Mouse (Mus musculus): ENCODE measurements around the gene Arfgap2. TPM values are rescaled to one million over a fixed set of nuclear protein-coding genes. Genes with fewer than 3 reads are reported as not detected.

Gene Arfgap2
- polyA plus RNA-seq, 1 experiment from 2014 or later, result 90.6 TPM

DNA sequence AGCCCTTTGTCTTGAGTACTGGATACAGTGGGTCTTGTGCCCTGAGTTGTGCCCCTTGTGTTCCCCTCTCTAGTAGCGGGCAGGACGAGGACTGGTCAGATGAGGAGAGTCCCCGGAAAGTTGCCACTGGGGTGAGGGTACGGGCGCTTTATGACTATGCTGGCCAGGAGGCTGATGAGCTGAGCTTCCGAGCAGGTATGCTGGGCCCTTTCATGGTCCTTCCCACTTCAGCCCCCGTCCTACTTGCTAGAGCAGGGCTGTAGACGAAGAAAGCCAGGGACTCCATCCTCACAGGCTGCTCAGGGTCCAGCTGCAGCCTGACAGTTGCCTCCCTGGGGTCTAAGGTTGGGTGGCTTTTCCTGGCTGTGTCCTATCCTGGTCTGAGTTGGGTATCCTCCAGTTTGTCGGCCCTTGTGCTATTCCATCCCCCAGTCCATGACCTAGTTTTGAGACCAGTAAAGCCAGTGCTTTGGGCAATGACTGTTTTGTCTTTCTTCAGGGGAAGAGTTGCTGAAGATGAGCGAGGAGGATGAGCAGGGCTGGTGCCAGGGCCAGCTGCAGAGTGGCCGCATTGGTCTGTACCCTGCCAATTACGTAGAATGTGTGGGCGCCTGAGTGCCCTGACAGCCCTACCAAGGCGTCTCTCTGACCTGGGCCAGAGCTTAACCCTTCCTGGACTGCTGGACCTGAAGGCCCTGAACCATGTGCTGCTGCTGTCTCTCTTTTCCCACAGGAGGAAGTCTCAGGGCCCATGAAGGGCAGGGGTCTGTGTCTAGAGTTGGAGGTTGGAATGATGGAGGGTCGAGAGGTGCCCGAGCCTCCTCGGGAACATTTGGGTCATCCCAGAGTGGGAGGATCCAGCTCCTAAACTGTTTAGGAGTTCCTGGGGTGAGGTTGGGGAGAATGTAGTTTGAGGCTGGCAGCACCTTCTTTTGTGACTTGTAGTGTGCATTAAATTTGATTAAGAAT, 798 bp upstream of the Arfgap2 start:
- Histone ChIP-seq H3K27ac (peak overlapping the region; percentile 87), H3K9ac (peak overlapping the region; percentile 96), H3K4me1 (peaks cover 25% of the 10 kb centered on the region), H3K4me2 (peak overlapping the region; percentile 82), H3K36me3 (peaks cover 59% of the 10 kb centered on the region), H3K27me3 (no peaks in the 10 kb centered on the region), H3K9me3 (no peaks in the 10 kb centered on the region), H3K4me3 (peak overlapping the region; percentile 86)
- WGBS, result 90% methylated on average over 17 of the region's 17 CpGs
- ATAC-seq (ENCODE audit: insufficient number of reproducible peaks, insufficient read depth, low FRiP score, low TSS enrichment, low read depth), result no peak

DNA sequence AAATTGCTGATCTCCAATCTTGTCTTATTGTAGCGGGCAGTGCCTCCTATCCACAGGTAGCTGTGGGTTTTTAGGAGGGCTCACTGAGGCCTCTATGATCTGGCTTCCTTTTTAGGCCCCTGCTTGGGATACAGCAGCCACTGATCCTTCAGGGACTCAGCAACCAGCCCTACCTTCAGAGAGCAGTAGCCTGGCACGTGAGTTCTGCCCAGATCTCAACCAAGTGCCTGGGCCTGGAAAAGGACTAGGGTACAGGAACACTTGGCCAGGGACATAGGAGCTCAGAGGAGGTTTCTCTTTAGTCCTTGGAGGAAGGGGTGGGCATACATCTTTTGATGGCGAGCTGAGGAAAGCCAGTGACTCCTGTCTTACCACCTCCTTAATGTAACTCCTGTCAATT, 3.3 kb downstream of the Arfgap2 start:
- H3K27ac ChIP-seq, result no peak overlapping the region
- no peak for ATAC-seq (ENCODE audit: insufficient number of reproducible peaks, insufficient read depth, low FRiP score, low TSS enrichment, low read depth)
- no peak overlapping the region for H3K4me2 ChIP-seq
- H3K4me3 ChIP-seq, result no peak overlapping the region
- no peak overlapping the region for H3K9ac ChIP-seq
- WGBS, result 91% methylated on average over 3 of the region's 3 CpGs
- peaks cover 19% of the 10 kb centered on the region for H3K4me1 ChIP-seq
- peaks cover 68% of the 10 kb centered on the region for H3K36me3 ChIP-seq
- no peaks in the 10 kb centered on the region for H3K27me3 ChIP-seq
- no peaks in the 10 kb centered on the region for H3K9me3 ChIP-seq

DNA sequence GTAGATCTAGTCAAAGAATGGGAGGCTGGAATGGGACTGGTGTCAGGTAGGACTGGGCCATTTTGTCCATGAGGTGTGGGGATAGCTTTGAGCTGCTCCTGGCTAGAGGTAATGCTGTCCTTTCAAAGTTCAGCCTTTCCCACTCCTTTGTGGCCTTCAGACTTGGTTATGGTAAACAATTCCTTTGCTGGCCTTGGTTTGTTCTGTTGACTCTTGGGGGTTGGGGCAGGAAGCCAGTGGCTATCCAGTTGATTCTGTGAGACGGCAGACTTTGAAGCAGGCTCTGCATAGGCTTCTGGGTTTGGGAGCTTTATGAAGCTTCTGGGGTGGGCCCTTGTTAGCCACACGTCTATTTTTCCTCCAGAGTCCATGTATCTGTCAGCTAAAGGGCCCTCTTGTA, 3.9 kb downstream of the Arfgap2 start:
- WGBS, result 77% methylated on average over 2 of the region's 2 CpGs
- H3K9ac ChIP-seq, result no peak overlapping the region

DNA sequence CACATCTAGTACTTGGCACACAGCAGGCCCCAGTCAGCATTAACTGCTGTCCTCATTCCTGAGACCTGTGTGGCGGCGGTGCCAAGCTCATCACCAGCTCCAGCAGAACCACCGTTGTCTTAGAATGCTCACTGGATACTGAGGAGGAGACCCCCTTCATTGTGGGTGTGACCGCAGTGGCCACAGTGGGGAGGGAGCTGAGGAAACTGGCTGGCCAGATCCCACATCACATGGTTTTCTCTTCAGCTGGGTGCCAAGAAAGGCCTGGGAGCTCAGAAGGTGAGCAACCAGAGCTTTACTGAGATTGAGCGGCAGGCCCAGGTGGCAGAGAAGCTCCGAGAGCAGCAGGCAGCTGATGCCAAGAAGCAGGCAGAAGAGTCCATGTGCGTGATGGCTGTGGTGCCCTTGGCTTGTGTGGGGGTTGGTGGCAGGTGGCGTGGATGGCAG, 4.9 kb downstream of the Arfgap2 start:
- no peak for ATAC-seq (ENCODE audit: insufficient number of reproducible peaks, insufficient read depth, low FRiP score, low TSS enrichment, low read depth)
- no peaks in the 10 kb centered on the region for H3K27me3 ChIP-seq
- no peak overlapping the region for H3K9ac ChIP-seq
- H3K9me3 ChIP-seq, result no peaks in the 10 kb centered on the region
- peaks cover 76% of the 10 kb centered on the region for H3K36me3 ChIP-seq
- H3K4me1 ChIP-seq, result peaks cover 9% of the 10 kb centered on the region
- 93% methylated on average over 8 of the region's 8 CpGs for WGBS
- no peak overlapping the region for H3K4me3 ChIP-seq
- H3K27ac ChIP-seq, result no peak overlapping the region
- no peak overlapping the region for H3K4me2 ChIP-seq

More for the DNA sequence above, 3.9 kb downstream of the Arfgap2 start:
- Histone ChIP-seq H3K4me3 (no peak overlapping the region), H3K4me1 (peaks cover 19% of the 10 kb centered on the region), H3K27me3 (no peaks in the 10 kb centered on the region), H3K4me2 (no peak overlapping the region), H3K27ac (no peak overlapping the region), H3K36me3 (peaks cover 68% of the 10 kb centered on the region), H3K9me3 (no peaks in the 10 kb centered on the region)
- ATAC-seq (ENCODE audit: insufficient number of reproducible peaks, insufficient read depth, low FRiP score, low TSS enrichment, low read depth), result no peak

DNA sequence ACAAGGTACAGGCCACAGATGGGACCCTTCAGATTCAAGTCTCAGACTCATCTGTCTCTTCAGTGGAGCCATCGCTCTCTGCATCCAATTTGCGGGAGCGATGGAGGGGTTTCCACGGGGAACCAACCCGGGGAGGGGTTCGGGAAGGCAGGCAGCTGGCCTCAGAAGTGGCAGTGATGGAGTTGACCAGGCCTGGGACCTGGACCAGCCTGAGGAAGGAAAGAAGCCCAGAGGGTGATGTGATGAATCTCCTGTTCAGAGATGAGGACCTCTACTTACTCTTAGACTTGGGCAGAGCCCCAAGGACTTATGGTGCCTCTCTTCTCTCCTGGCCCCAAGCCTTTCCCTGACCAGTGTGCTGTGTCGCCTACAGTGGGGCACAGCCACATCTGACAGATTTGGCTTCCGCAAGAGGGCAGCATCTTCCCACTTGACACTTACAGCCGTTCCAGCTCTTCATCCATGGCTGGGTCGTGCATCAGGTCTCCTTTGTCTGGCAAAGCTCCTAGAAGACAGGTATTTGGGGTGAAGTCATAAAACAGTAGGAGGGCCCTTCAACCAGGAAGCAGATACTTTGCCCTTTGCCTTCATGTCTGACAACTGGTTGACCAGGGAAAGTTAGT, 14.1 kb downstream of the Arfgap2 start:
- Histone ChIP-seq H3K27me3 (no peaks in the 10 kb centered on the region), H3K4me3 (no peak overlapping the region), H3K9me3 (no peaks in the 10 kb centered on the region), H3K36me3 (peaks cover 49% of the 10 kb centered on the region), H3K4me1 (peaks cover 18% of the 10 kb centered on the region), H3K4me2 (no peak overlapping the region), H3K27ac (no peak overlapping the region; the same call in 1 of the 2 replicates), H3K9ac (no peak overlapping the region)
- no peak for ATAC-seq (ENCODE audit: insufficient number of reproducible peaks, insufficient read depth, low FRiP score, low TSS enrichment, low read depth)
- 33% methylated on average over 10 of the region's 10 CpGs for WGBS

DNA sequence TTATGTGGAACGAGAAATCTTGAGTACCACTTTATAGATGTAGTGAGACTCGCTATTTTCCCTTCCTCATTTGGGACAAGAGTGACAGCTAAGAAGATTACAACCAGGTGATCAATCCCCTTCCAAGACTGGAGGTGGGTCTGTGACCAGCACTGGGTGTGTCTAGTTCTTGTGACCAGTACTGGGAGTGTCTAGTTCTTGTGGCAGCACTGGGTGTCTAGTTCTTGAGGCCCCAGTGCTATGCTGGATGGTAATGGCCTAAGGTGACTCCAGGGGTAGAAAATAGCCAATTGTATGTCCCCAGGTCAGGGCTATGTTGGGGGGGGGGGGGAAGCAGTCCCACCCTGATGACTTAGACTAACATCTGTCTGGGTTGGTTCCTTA, 14.6 kb downstream of the Arfgap2 start:
- Histone ChIP-seq H3K9me3 (no peaks in the 10 kb centered on the region), H3K36me3 (peaks cover 44% of the 10 kb centered on the region), H3K27ac (no peak overlapping the region), H3K4me3 (no peak overlapping the region), H3K4me1 (peaks cover 19% of the 10 kb centered on the region), H3K4me2 (no peak overlapping the region), H3K9ac (no peak overlapping the region), H3K27me3 (no peaks in the 10 kb centered on the region)
- WGBS, result 76% methylated on average over 2 of the region's 2 CpGs
- no peak for ATAC-seq (ENCODE audit: insufficient number of reproducible peaks, insufficient read depth, low FRiP score, low TSS enrichment, low read depth)

DNA sequence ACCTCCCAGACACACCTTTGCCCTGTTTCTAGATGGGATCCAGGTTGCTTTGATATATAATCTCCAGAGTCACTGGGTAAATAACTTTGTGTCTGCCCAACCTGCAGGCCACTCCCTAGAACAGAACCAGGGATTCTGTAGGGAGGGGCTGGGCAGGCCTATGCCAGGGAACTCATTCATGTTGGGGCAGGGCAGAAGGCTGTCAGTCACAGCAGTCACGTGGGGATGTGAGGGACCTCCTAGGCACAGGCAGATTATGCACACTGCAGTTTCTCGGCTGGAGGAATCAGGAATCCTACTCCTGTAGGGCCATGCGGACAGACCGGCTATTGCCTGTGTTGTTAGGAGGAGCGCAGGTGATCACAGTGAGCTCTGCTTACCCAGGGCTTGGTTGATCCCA, 16.6 kb downstream of the Arfgap2 start:
- Histone ChIP-seq H3K27me3 (no peaks in the 10 kb centered on the region), H3K9me3 (no peaks in the 10 kb centered on the region), H3K4me2 (no peak overlapping the region), H3K4me1 (peaks cover 24% of the 10 kb centered on the region), H3K4me3 (no peak overlapping the region), H3K36me3 (peaks cover 24% of the 10 kb centered on the region), H3K9ac (no peak overlapping the region), H3K27ac (peak overlapping the region; percentile 39; the same call in 1 of the 2 replicates)
- peak; percentile 29; the same call in 1 of the 2 replicates for ATAC-seq (ENCODE audit: insufficient number of reproducible peaks, insufficient read depth, low FRiP score, low TSS enrichment, low read depth)
- WGBS, result 31% methylated on average over 5 of the region's 5 CpGs

DNA sequence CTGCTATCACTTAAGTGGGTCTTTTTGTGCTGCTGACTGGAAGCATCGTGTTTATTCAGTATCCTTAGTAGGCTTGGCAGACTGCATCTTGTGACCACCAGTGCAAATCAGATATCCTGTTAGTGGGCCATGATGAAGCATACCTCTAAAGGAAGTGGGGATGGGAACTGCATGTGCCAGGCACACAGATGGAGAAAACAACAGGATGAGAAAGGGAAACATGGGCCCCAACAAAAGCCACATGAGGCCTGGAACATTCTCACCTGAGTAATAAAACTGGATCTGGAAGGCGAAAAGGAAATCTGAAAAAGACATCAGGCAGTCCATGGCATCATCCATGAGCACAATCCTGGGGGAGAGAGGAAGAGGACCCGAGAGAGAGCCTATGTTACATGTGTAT, 19.2 kb downstream of the Arfgap2 start:
- no peak overlapping the region for H3K9ac ChIP-seq
- H3K27me3 ChIP-seq, result no peaks in the 10 kb centered on the region
- H3K4me1 ChIP-seq, result peaks cover 24% of the 10 kb centered on the region
- no peak overlapping the region for H3K4me3 ChIP-seq
- ATAC-seq (ENCODE audit: insufficient number of reproducible peaks, insufficient read depth, low FRiP score, low TSS enrichment, low read depth), result no peak
- WGBS, result 77% methylated on average over 3 of the region's 3 CpGs
- no peaks in the 10 kb centered on the region for H3K9me3 ChIP-seq
- H3K36me3 ChIP-seq, result no peaks in the 10 kb centered on the region
- 0 out of 2 replicates have a peak overlapping the region, but pooled peaks have one; percentile 12 for H3K27ac ChIP-seq
- H3K4me2 ChIP-seq, result no peak overlapping the region

DNA sequence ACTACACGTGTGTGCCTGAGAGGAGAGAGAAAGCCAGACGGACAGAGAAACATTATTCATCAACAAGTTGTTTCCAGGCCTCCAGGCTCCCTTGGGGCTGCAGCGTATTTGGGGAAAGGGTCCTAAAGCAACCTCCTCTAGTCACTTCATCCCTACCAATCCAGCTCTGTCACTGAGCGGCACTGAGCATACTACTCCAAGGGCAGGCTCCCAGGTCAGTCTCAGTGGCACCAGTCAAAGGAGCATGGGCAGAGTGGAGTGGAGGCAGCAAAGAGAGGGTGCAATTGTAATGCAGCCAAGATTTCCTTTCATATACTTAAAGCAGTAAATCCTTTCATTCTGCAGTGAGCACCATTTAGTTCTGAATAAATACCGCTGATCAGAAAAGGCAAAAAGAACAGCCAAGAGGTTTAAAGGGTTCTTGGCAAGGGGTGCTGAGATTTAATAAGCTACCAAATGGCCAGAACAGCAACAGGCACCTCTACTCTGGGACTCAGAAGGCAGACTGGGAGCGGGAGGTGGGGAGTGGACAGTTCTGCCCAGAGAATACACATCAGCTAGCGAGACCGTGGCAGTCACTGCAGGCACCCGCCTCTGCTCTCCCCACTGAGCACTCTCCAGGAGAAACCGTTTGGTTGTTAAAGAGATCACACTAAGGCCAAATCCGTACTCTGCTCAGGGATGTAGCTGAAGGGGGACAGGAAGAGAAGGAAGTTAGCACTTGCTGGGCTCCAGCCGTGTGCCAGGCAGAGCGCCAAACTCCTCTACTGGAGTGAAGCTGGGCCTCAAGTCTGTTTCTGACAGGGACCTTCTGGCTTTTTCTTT, 19.8 kb downstream of the Arfgap2 start:
- Histone ChIP-seq H3K36me3 (no peaks in the 10 kb centered on the region), H3K4me2 (no peak overlapping the region), H3K4me1 (peaks cover 24% of the 10 kb centered on the region), H3K9me3 (no peaks in the 10 kb centered on the region), H3K9ac (no peak overlapping the region), H3K27ac (peak overlapping the region; percentile 12; the same call in 1 of the 2 replicates), H3K4me3 (no peak overlapping the region), H3K27me3 (no peaks in the 10 kb centered on the region)
- ATAC-seq (ENCODE audit: insufficient number of reproducible peaks, insufficient read depth, low FRiP score, low TSS enrichment, low read depth), result no peak
- WGBS, result 74% methylated on average over 13 of the region's 13 CpGs

DNA sequence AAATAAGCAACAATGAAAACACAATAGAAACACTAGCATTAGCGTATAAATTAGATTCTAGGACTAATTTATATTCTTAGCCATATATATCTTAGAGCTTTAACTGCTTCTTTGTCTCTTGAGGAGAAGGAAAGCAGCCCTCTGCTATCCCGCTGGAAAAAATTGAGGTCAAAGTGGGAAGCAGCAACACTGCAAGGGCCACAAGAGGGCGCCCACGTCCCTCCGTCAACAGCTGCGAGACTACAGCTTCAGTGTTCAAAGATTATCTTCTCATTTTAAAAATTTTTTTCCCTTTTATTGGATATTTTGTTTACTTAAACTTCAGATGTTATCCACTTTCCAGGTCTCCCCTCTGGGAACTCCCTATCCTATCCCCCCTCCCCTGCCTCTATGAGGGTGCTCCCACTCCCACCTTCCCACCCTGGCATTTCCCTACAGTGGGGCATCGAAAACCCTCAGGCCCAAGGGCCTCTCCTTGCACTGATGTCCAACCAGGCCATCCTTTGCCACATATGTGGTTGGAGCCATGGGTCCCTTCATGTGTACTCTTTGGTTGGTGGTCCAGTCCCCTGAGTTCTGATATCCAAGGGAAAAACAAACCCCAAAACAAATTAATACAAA, 21.2 kb downstream of the Arfgap2 start:
- 13% methylated on average over 7 of the region's 7 CpGs for WGBS
- no peak for ATAC-seq (ENCODE audit: insufficient number of reproducible peaks, insufficient read depth, low FRiP score, low TSS enrichment, low read depth)

DNA sequence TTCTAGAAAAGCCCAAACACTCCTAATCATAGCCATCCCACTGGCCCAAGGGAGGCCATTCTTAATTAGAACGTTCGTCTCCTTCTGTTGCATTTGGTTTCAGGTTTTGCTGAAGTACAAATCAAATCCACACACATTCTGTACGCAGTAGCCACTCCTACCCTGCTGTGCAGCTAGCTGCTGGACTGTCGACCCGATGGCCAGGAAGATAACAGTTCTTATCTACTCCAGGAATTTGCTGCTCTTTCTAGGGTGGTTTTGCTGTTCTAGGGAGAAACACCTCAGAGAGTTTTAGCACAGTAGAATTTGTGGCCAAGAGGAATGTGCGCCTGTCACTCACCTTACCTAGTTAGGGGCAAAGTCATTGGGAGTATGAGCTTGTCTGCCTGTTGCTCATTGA, 22.8 kb downstream of the Arfgap2 start:
- H3K27me3 ChIP-seq, result no peaks in the 10 kb centered on the region
- no peak overlapping the region for H3K4me2 ChIP-seq
- H3K9me3 ChIP-seq, result no peaks in the 10 kb centered on the region
- ATAC-seq (ENCODE audit: insufficient number of reproducible peaks, insufficient read depth, low FRiP score, low TSS enrichment, low read depth), result no peak
- no peak overlapping the region for H3K9ac ChIP-seq
- no peaks in the 10 kb centered on the region for H3K36me3 ChIP-seq
- 52% methylated on average over 6 of the region's 6 CpGs for WGBS
- H3K4me3 ChIP-seq, result no peak overlapping the region
- no peak overlapping the region for H3K27ac ChIP-seq
- H3K4me1 ChIP-seq, result peaks cover 25% of the 10 kb centered on the region

More for the DNA sequence above, 21.2 kb downstream of the Arfgap2 start:
- H3K27ac ChIP-seq, result no peak overlapping the region
- no peak overlapping the region for H3K4me3 ChIP-seq
- no peaks in the 10 kb centered on the region for H3K27me3 ChIP-seq
- H3K9me3 ChIP-seq, result no peaks in the 10 kb centered on the region
- H3K9ac ChIP-seq, result no peak overlapping the region
- H3K4me2 ChIP-seq, result no peak overlapping the region
- H3K4me1 ChIP-seq, result peaks cover 27% of the 10 kb centered on the region
- no peaks in the 10 kb centered on the region for H3K36me3 ChIP-seq

Measured in embryonic facial prominence, embryonic 13.5 days (tissue).